Mouse (Mus musculus) brain, adult 2 months (tissue): ENCODE results near the gene Zfp689.
"Not testable (repeated sequence)": the region's sequence is repeated elsewhere in the genome, so short reads cannot be mapped to it uniquely, and the experiment has no call there.

ENCODE experiments used
- DNase-seq: peaks from one replicate; pipeline ENCODE4 v3.0.0; 2011; ENCODE audit warnings: low read depth, low spot score

The Zfp689 gene

GRCm38 (mm10) chr7:127404101-127404500 is 44.9 kb downstream of the Zfp689 start:
- not testable (repeated sequence) for DNase-seq

- DNase-seq = no peak
These were observed 46.0 kb downstream of the Zfp689 start for GRCm38 (mm10) chr7:127402980-127403379.

DNA sequence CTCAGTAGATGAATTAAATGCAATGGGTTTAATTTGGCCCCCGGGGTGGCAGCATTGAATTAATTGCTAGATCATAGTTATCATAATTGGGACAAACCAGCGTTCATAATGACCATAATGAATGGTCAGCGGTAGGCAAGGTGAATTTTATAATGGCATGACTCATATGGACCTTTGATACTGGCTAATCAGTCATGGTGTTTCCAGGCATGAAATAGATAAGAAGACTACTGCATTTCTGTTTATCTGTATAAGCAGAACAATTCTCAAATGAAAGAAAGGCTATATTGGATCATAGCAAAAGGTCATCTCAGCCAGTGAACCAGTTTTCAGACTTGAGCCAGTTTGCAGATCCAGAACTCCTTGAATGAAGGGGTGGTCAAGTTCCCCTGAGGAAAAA is 48.6 kb downstream of the Zfp689 start:
- DNase-seq = no peak

GRCm38 (mm10) chr7:127393944-127394333 is 55.0 kb downstream of the Zfp689 start:
- no peak for DNase-seq

- DNase-seq = peak; percentile 100
These were observed 55.6 kb downstream of the Zfp689 start, which contains the start of gene E430018J23Rik for GRCm38 (mm10) chr7:127393157-127393943. Gene E430018J23Rik, minus strand, starts transcription at chr7:127393629.

DNA sequence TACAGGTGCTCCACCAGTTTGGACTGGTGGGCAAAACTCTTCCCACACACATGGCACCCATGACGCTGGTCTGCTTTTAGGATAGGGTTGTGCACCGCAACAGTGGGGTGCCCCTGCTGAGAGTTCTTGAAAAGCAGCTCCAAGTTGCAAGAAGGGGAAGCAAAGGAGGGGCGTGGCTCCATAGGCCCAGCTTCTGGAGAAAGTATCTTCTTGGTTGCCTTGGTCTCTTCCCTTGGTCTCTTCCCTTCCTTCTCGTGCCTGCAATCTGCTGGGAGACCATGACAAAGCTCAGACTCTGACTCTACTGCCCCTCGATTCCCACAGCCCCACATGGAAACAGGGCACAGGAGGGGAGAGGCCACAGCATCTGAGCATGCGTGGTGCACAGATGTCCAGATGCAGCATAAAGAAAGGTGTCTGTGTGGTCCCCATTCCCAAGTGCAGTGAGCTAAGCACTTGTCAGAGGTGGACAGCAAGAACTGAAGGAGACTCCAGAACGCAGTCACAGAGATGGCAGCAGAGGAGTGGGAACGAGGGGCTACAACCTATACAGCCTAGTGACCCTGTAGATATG is 56.6 kb downstream of the Zfp689 start:
- no peak for DNase-seq
